ENCODE assay signal across 13 mouse cellular contexts in genomic region chr5:34213659-34214058, GRCm38 (mm10).
A peak's percentile ranks its signal among the peaks of the same experiment; 100 is the strongest.
DNase-seq lines count a peak whose midpoint lies in the region.
"Had no signal": no experiment of that assay in that cellular context is flagged by ENCODE, and none has a peak within 500 bp of the region (broad histone marks: within the 10 kb centered on the region; RNA-seq: fewer than 3 reads in every experiment).

No protein-coding gene starts in this region.

- peak; percentile 29 to 50 for DNase-seq in cerebellum, postnatal 25 days
- DNase-seq in cerebellum, adult 8-10 months: no peak
- DNase-seq in kidney, postnatal 10 days: peak; percentile 37
- DNase-seq in kidney, adult 18-20 months: no peak
- DNase-seq in testis, postnatal 10 days (ENCODE audit: low spot score): peak; percentile 55
- no peak for DNase-seq in testis, postnatal 14 days (ENCODE audit: low spot score)
- no peak for DNase-seq in ovary, postnatal 10 days (ENCODE audit: low spot score)
- DNase-seq: adrenal gland, adult 8-10 months; adrenal gland, postnatal 36 days; cerebellum, postnatal 36 days; forebrain, postnatal 0 days; gastrocnemius, postnatal 14 days; heart, adult 2 months had no signal

Comparison
In these comparisons a context has a peak if more than half of its experiments do, and no peak if none do; other contexts are left out.
1. DNase-seq: peak in cerebellum, postnatal 25 days (2 of 2), kidney, postnatal 10 days (single experiment) and testis, postnatal 10 days (single experiment); none in cerebellum, adult 8-10 months (single experiment), kidney, adult 18-20 months (single experiment), testis, postnatal 14 days (single experiment) and ovary, postnatal 10 days (single experiment).